Mouse (Mus musculus) neural tube, embryonic 14.5 days (tissue): ENCODE measurements at regions not wholly inside any gene's neighbourhood (a gene's known extent, or its start where the extent isn't known, plus 50 kb on each side); places are given as distances from the start of the nearest gene placed in this dataset.

ENCODE experiments used
- ATAC-seq: fragments of 200-750 bp; cut with Nextera tagmentation; 2 replicates; pipeline ENCODE4 v1.8.0; 2017; ENCODE audit warnings: low read depth, mild to moderate bottlenecking, moderate TSS enrichment, moderate library complexity
- H3K27ac ChIP-seq: fragments of 300-500 bp; sonication (generic); 2 replicates; pipeline ENCODE4 v1.5.1; 2014; ENCODE audit warnings: low read depth, mild to moderate bottlenecking, control low read depth, low read length, moderate library complexity, mixed read lengths
- H3K27me3 ChIP-seq: fragments of 300-500 bp; sonication (generic); 2 replicates; pipeline ENCODE4 v1.6.1; 2014; ENCODE audit warnings: low read length; ENCODE audit not compliant: control insufficient read depth, insufficient read depth
- H3K36me3 ChIP-seq: fragments of 300-500 bp; sonication (generic); 2 replicates; pipeline ENCODE4 v1.6.1; 2014; ENCODE audit warnings: low read length, mixed read lengths; ENCODE audit not compliant: control insufficient read depth, insufficient read depth
- H3K4me1 ChIP-seq: fragments of 300-500 bp; sonication (generic); 2 replicates; pipeline ENCODE4 v1.6.1; 2014; ENCODE audit warnings: low read length; ENCODE audit not compliant: control insufficient read depth, insufficient read depth
- H3K4me2 ChIP-seq: fragments of 300-500 bp; sonication (generic); 2 replicates; pipeline ENCODE4 v1.6.1; 2014; ENCODE audit warnings: mild to moderate bottlenecking, low read depth, low read length, control low read depth
- H3K4me3 ChIP-seq: fragments of 300-500 bp; sonication (generic); 2 replicates; pipeline ENCODE4 v1.5.1; 2014; ENCODE audit warnings: low read depth, low read length, control low read depth, mixed read lengths
- H3K9ac ChIP-seq: fragments of 300-500 bp; sonication (generic); replicated peaks from 2 replicates; pipeline ENCODE4 v1.6.1; 2014; ENCODE audit warnings: low read depth, mild to moderate bottlenecking, control low read depth, low read length, mixed read lengths
- H3K9me3 ChIP-seq: fragments of 300-500 bp; sonication (generic); 2 replicates; pipeline ENCODE4 v1.6.1; 2016; ENCODE audit warnings: low read length; ENCODE audit not compliant: control insufficient read depth
- WGBS: fragments of 180-500 bp; shearing (Covaris S2); extraction: QIAGEN DNeasy Blood & Tissue Kit; methylation state at CpG from one replicate; pipeline ENCODE4 v1.1.7; 2014; 5-methylcytosine and 5-hydroxymethylcytosine counted together

DNA sequence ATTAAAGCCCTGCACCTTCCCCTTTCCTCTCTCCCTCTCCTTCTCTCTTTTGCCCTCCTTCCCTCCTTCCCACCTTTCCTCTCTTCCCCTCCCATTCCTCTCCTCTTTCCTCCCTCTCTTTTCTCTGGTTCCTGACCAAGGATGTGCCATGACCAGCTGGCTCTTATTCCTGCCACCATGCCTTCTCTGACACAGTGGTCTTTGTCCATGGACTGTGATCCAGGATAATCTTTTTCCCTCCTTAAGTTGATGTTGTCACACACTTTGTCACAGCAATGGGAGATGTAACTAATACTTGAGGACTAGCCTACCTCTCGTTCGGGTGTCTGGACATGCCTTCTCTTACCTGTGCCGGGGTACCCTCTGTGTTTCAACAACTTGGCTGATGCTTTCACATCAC lies 86.4 kb downstream of the Anapc4 start:
- WGBS: 93% methylated on average over 3 of the region's 3 CpGs
- Histone ChIP-seq H3K4me1 (no peaks in the 10 kb centered on the region), H3K9me3 (no peaks in the 10 kb centered on the region), H3K4me2 (no peak overlapping the region), H3K27me3 (no peaks in the 10 kb centered on the region), H3K4me3 (no peak overlapping the region), H3K27ac (no peak overlapping the region), H3K9ac (no peak overlapping the region), H3K36me3 (no peaks in the 10 kb centered on the region)
- ATAC-seq: no peak

DNA sequence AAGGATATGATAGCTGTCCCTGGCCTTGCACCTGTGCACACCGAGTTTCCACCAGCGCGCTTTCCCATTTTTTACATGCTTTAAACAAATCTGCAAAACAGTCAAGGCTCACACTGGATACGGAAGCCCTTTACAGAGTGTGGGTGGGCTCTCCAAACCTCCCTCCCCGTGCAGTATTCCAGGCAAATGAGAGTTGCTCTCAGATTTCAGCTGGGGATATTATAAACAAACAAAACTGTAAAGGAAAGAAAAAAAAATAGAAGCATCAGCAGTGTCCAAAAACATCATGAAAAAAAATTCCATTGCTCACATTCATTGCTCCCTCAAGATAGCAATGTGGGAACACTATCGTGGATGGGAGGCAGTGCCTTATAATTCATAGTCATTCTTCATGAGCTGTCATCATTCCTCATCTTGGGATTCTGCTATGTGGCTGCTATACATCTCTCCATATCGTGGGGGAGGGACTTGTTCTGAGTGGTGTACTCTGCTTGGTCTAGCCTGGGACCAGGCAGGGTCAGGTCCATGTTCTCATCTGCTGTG lies 87.0 kb downstream of the Anapc4 start:
- Histone ChIP-seq H3K4me3 (no peak overlapping the region), H3K4me2 (no peak overlapping the region), H3K27me3 (no peaks in the 10 kb centered on the region), H3K4me1 (no peaks in the 10 kb centered on the region), H3K27ac (no peak overlapping the region), H3K36me3 (no peaks in the 10 kb centered on the region), H3K9me3 (no peaks in the 10 kb centered on the region), H3K9ac (no peak overlapping the region)
- ATAC-seq: no peak
- 80% methylated on average over 7 of the region's 7 CpGs for WGBS

DNA sequence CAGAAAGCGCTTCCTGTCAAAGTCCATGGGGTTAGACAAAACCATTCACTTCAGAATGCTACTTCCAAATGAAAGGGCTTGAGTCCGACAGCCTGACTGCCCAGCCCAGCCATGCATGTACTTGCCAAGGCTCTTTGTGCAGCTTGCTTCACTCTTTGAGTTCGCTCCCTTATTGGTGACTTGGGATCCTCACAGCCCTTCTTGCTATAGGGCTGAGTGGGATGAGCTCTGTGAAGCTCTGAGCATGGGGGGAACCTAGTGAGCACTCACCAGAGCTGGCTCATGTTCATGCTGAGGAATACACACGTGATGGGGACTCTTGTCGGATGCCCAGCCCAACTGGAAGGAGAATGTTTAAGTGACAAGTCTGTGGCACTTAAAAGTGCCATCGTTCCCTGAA lies 91.2 kb downstream of the Anapc4 start:
- H3K27me3 ChIP-seq: no peaks in the 10 kb centered on the region
- H3K9ac ChIP-seq: no peak overlapping the region
- no peak overlapping the region for H3K4me3 ChIP-seq
- ATAC-seq: peak; percentile 34; the same call in 1 of the 2 replicates
- no peak overlapping the region for H3K4me2 ChIP-seq
- H3K36me3 ChIP-seq: no peaks in the 10 kb centered on the region
- H3K27ac ChIP-seq: no peak overlapping the region
- H3K9me3 ChIP-seq: no peaks in the 10 kb centered on the region
- WGBS: 74% methylated on average over 6 of the region's 6 CpGs
- H3K4me1 ChIP-seq: no peaks in the 10 kb centered on the region

DNA sequence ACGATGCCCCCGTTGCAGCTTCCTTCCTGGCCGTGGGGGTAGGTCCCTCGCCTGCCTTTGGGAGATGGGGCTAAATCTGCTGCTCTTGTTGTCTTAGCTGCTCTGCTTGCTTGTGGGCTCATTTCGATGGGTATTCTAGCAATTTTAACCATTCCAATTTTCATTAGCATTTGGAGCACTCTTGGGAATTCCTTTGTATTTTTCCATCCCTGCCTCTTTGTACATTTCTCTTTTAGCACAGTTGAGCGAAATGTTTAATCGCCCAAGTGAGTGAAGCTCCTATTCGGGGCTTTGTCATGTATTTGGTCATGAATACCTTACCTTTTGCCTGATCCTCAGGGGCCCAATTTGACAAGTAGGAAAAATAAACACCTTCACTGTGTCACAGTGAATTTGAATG lies 95.9 kb downstream of the Anapc4 start:
- Histone ChIP-seq H3K9me3 (no peaks in the 10 kb centered on the region), H3K27ac (no peak overlapping the region), H3K9ac (no peak overlapping the region), H3K27me3 (no peaks in the 10 kb centered on the region), H3K4me2 (no peak overlapping the region), H3K4me1 (no peaks in the 10 kb centered on the region), H3K36me3 (no peaks in the 10 kb centered on the region), H3K4me3 (no peak overlapping the region)
- ATAC-seq: no peak
- 79% methylated on average over 8 of the region's 8 CpGs for WGBS

DNA sequence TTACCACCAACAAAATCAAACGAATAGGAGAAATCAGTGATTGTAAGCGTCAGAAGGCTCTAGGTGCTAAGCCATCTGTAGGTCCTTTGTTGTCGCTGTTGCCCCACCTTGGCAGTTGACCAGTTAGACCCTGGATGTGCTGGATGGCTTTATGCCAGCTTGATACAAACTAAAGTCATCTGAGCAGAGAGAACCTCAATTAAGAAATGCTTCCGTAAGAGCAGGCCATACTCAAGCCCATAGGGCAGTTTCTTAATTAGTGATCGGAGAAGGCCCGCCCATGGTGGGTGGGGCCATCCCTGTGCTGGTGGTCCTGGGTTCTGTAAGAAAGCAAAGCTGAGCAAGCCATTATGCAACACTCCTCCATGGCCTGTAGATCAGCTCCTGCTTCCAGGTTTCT lies 99.5 kb downstream of the Anapc4 start:
- Histone ChIP-seq H3K4me2 (no peak overlapping the region), H3K9ac (no peak overlapping the region), H3K4me1 (no peaks in the 10 kb centered on the region), H3K9me3 (no peaks in the 10 kb centered on the region), H3K27ac (no peak overlapping the region), H3K36me3 (no peaks in the 10 kb centered on the region), H3K4me3 (no peak overlapping the region), H3K27me3 (no peaks in the 10 kb centered on the region)
- no peak for ATAC-seq
- WGBS: 87% methylated on average over 6 of the region's 6 CpGs

DNA sequence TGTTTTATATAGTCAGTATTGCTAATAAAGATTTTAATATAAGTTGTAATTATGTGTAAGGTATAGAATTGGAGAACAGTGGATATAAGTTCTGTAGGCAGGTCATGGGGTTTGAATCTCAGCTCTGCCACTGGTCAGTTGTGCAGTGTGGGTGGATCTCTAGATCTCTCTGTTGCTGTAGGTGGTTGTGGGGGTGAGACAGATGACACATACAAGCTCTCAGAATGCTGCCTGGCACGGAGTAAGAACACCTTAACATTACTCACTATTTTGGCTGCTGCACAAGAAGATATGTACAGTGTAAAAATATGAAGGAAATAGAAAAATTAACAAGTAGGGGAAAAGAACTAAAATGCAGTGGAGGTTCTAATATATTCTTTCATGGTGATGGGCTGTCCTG lies 100.3 kb upstream of the Slc34a2 start:
- ATAC-seq: no peak
- no peaks in the 10 kb centered on the region for H3K36me3 ChIP-seq
- H3K27ac ChIP-seq: no peak overlapping the region
- no peak overlapping the region for H3K4me3 ChIP-seq
- WGBS: 86% methylated on average over 1 of the region's 1 CpGs
- H3K4me1 ChIP-seq: no peaks in the 10 kb centered on the region
- no peak overlapping the region for H3K9ac ChIP-seq
- no peak overlapping the region for H3K4me2 ChIP-seq
- no peaks in the 10 kb centered on the region for H3K27me3 ChIP-seq
- H3K9me3 ChIP-seq: no peaks in the 10 kb centered on the region

DNA sequence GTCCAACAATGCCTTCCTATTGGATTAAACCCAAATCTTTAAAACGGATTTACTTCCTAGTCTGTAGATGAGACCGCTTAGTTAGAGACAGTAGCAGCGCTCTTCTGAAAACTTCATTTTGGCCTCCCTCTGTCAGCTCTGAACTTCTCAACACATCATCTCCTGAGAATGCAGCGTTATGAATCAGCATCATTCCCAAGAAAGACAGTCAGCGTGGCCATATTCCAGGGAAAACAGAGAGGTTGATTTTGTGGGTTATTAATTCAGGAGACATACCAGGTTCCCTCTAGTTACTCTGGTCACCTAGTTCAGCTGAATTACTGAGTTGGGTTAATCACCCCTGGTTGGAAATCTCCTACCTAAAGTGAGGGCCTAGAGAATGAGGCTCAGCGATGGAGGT lies 97.9 kb upstream of the Slc34a2 start:
- no peak for ATAC-seq
- H3K9ac ChIP-seq: no peak overlapping the region
- no peak overlapping the region for H3K4me3 ChIP-seq
- no peaks in the 10 kb centered on the region for H3K4me1 ChIP-seq
- no peak overlapping the region for H3K4me2 ChIP-seq
- H3K36me3 ChIP-seq: no peaks in the 10 kb centered on the region
- no peaks in the 10 kb centered on the region for H3K9me3 ChIP-seq
- H3K27ac ChIP-seq: no peak overlapping the region
- no peaks in the 10 kb centered on the region for H3K27me3 ChIP-seq
- 92% methylated on average over 6 of the region's 6 CpGs for WGBS

DNA sequence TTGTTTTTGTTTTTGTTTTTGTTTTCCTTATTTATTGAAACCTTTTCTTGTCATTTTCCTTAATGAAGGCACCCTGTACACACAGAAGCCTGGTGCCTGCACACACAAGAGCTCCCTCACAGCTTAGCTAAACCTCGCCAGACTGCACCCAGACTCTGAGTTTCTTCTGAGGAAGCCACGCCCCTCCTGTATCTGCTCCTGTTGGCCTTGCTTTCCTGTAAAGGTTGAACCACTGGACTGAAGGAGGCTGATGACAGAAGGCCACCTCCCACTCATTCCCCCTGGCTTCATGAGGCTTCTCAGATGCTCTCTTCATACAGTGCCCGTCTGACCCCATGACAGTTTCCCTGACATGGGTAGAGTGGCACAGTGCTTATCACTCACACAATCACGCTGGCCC lies 97.2 kb upstream of the Slc34a2 start:
- no peaks in the 10 kb centered on the region for H3K27me3 ChIP-seq
- 87% methylated on average over 4 of the region's 4 CpGs for WGBS
- no peak for ATAC-seq

DNA sequence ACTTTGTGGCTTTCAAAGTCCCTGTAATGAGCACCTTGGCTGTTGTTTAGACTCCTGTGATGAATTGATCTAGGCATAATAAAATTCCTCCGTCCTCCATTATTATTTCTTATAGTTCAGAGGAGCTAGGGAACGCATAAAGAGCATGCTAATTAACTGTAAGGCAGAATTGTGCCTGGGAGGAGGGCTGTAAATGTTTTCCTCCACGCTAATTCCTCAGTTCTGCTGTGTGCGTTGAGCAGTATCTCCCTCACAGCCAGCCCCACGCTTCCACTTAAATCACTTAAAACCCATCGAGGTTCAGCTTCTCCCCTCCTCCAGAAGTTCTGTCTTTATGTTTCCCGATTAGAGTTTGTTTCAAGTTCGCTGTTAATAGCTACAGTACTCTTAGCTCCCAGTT lies 84.0 kb upstream of the Slc34a2 start:
- H3K27ac ChIP-seq: no peak overlapping the region
- H3K27me3 ChIP-seq: no peaks in the 10 kb centered on the region
- ATAC-seq: no peak
- H3K4me1 ChIP-seq: no peaks in the 10 kb centered on the region
- no peaks in the 10 kb centered on the region for H3K9me3 ChIP-seq
- H3K4me3 ChIP-seq: no peak overlapping the region
- H3K4me2 ChIP-seq: no peak overlapping the region
- no peak overlapping the region for H3K9ac ChIP-seq
- H3K36me3 ChIP-seq: no peaks in the 10 kb centered on the region
- 36% methylated on average over 8 of the region's 8 CpGs for WGBS

More for the DNA sequence above, 97.2 kb upstream of the Slc34a2 start:
- H3K4me1 ChIP-seq: no peaks in the 10 kb centered on the region
- no peak overlapping the region for H3K9ac ChIP-seq
- no peaks in the 10 kb centered on the region for H3K9me3 ChIP-seq
- no peaks in the 10 kb centered on the region for H3K36me3 ChIP-seq
- H3K27ac ChIP-seq: no peak overlapping the region
- no peak overlapping the region for H3K4me3 ChIP-seq
- no peak overlapping the region for H3K4me2 ChIP-seq

DNA sequence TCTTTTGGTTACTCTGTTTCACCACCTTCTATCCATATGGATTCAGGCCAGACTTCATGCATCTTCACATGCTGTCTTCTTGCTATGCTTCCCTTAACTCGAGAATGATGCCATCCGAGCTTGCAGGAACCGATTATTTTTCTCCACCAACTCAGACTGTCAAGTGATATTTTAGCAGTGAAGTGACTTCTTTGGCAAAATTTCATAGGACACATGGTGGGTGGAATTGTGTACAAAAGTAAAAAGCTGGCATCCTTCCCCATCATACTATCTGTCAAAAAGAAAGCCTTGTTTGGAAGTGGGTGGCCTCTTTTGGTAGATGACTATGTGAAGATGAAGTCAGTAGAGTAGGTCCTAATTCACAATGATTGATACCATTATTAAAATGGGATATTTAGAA lies 83.2 kb upstream of the Slc34a2 start:
- WGBS: 90% methylated on average over 3 of the region's 3 CpGs
- no peak for ATAC-seq
- H3K4me2 ChIP-seq: no peak overlapping the region

More for the DNA sequence above, 83.2 kb upstream of the Slc34a2 start:
- no peak overlapping the region for H3K9ac ChIP-seq
- no peaks in the 10 kb centered on the region for H3K27me3 ChIP-seq
- H3K4me1 ChIP-seq: no peaks in the 10 kb centered on the region
- no peaks in the 10 kb centered on the region for H3K36me3 ChIP-seq
- no peaks in the 10 kb centered on the region for H3K9me3 ChIP-seq
- no peak overlapping the region for H3K4me3 ChIP-seq
- no peak overlapping the region for H3K27ac ChIP-seq
